Mouse (Mus musculus): ENCODE measurements around the gene Tas1r1.

The Tas1r1 gene

DNA sequence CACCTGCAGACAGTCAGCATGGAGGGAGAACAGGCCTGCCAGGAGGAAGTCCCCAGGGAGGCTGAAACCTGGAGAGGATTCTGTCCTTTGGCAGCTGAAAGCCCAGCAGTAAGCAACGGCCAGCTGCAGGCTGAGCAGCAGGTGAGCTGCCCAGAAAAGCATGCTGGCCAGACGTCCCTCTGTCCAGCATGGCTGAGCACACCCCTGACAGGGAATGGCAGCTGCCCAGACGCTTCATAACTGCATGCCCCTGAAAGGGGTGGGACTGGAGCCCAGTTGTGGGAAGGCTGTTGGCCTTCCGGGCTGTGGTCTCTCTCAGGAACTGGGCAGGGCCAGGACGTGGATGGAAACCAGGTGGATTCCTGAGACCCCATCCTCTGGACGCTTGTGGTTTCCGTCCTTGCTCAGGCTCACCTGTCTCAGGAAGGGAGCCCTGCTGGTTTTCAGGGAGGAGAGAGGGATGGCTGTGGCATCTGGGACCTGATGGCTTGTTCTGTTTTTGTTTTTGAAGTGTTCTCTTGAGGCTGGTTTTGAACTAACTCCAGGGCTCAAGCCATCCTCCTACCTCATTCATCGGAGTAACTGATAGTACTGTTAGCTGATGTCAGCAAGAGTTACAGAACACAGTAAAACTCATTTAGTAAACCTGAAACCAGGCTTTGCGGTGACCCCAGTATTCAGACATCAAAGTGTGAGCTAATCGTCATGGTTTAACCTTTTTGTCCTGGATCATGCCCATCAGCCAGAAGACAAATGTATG lies at the start of gene Tas1r1:
Gene Tas1r1, minus strand, starts transcription at position 344 of the 760 bp plus-strand sequence.
- no peak for DNase-seq (ENCODE audit: low spot score)

DNA sequence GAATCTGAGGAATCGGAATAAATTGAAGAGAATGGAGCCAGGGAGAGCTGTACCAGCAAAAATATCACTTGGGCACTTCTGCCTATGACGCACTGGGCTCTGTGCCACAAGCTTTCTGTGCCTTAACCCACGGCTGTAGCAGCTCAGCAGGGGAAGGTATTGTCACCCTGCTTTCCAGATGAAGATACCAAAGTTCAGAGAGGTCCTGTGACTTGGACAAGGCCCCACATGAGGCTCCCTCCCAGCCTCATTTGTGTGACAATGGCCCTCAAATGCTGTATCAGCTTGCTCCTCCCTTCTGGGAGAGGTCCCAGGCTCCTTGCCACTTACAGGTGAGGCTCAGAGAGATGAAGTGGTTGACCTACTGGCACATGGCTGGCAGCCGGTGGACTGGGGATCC lies 49.8 kb upstream of the Tas1r1 start:
- peak; percentile 65 for DNase-seq (ENCODE audit: low spot score)

GRCm38 (mm10) chr4:152087211-152088081 lies 49.1 kb upstream of the Tas1r1 start:
- no peak for DNase-seq (ENCODE audit: low spot score)

DNA sequence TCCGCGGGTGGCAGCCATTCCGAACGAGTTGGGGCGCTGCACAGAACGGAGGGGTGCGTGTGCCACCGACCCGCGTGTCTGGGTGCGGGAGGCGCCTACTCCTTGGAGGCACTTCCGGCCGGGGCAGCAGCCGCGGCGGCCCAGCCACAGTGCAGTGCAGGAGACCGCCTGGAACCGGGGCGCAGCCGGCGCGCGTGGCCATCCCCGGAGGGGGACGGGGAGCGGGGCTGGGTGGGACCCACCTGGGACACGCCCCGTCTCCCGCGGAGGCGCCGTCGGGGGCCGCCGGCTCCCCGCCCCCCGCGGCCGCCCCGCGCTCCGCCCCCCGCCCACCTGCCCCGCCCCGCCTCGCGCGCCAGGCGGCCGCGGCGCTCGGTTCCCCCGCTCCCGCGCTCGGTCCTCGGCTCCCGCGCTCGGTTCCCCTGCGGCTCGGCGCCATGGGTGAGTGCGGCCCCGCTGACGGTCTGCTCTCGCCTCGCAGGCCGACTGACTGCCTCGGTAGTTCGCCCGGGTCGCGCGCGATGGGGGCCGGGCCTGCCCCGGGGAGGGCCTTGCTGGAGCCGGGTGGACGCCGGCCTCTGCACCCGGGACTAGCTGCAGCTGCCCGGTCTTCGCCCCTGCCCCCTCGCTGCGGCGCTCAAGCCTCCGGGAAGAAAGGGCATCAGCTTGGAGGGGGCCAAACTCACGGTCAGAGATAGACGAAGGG lies 48.3 kb upstream of the Tas1r1 start:
- DNase-seq (ENCODE audit: low spot score): peak; percentile 57

- DNase-seq (ENCODE audit: low spot score): no peak
Measured at GRCm38 (mm10) chr4:152084616-152085015, 46.2 kb upstream of the Tas1r1 start.

GRCm38 (mm10) chr4:152083611-152084220 lies 45.3 kb upstream of the Tas1r1 start:
- DNase-seq (ENCODE audit: low spot score): no peak

DNA sequence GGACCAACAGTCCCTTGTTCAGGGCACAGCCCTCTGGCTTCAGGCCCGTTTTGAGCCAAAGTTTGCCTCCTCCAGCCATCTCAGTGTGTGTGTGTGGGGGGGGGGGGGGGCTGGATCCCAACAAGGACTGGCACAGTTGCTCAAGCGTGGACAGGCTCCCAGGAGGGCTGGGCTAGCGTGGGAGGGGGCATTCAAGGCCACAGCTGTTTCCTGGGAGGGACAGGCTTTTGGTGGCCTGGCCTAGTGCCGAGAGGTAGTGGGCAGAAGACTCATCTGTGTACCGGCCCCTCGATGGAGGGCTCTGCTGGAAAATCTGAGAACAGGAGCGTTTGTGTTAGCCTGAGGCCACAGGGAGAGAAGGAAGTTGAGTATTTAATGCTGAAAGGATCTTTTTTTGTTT lies 41.6 kb upstream of the Tas1r1 start:
- DNase-seq (ENCODE audit: low spot score): no peak

DNA sequence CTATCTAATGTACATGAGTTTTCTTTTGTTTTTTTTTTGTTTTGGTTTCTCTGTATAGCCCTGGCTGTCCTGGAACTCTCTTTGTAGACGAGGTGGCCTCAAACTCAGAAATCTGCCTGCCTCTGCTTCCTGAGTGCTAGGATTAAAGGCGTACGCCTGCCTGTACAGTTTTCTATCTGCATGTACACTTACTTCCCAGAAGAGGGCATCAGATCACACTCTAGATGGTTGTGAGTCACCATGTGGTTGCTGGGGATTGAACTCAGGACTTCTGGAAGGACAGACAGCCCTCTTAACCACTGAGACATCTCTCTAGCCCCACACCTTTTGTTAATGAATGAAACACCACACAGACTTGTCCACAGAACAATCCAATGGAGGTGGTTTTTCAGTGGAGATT lies 40.9 kb upstream of the Tas1r1 start:
- no peak for DNase-seq (ENCODE audit: low spot score)

DNA sequence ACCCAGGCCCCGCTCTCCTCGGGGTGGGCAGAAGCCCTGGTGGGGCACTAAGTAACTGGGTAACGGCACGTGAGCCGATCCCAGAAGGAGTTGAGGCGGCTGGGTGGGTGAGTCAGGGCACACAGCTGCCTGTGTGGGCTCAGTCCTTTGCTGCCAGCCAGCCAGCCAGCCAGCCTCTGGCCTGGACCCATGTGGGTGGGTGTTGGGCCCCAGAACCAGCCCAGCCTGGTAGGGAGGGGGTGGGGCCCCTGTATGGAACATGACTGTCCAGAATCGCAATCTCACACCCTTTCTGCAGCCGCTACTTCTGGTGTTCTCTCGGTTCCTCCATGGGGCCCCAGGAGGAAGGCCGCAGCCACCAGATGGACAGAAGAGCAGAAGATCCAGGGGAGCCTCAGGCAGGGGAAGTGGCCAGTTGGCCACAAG lies 39.8 kb upstream of the Tas1r1 start:
- no peak for DNase-seq (ENCODE audit: low spot score)

DNA sequence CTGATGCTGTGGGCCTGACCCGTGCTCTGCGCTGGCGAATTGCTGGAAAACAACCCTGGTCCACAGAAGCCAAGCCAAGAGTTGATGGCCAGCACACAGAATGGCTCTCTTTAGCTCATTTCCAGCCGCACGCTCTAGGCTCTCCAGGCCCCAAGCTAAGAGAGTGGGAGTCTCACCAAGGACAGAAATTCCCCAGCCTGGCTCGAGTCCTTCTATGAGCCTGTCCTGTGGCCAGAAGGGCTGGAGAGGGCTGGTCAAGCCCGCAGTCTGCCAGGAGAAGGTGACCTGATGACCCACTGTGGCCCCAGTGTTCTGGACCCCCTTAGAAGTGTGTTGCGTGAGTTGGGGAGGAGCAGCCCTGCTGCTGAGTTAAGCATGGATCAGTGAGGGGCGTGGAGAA lies 38.8 kb upstream of the Tas1r1 start:
- DNase-seq (ENCODE audit: low spot score): no peak

GRCm38 (mm10) chr4:152074548-152074947 lies 36.2 kb upstream of the Tas1r1 start:
- no peak for DNase-seq (ENCODE audit: low spot score)

DNA sequence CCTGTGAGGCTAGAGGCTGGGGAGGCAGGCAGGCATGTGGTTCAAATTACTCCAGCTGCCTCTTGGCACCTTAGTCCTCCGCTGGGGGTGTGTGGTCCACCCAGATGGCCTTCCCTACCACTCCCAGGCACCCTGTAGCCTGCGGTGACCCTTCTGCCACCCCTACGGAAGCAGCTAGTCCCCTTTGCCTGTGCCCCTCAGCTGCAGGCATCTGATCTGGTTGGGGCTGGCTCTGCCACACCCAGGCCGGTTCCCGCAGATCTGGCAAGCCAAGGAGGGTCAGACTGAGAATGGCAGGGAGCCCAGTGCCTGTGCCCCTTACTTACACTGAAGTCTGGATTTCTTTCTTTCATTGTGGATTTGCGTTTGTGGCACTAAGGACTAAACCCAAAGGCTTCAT lies 35.3 kb upstream of the Tas1r1 start:
- no peak for DNase-seq (ENCODE audit: low spot score)

DNA sequence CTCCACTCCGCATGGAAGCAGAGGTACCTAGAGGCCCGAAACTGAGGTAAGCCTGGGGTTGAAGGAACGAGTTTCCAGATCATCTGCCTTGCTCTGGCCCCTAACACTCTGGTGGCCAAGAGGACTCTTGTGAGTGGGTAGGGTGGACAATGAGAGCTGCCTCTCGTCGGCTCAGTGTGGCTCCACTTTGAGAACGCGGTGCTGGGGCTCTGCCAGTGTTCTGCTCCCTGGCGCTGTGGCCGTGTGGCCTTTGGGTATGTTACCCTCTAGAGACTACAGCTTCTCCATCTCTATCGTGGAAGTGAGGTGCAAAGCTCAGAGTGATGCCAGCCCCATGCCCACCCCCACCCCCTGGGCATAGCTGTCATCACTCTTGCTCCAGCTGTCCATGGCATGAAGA lies 34.3 kb upstream of the Tas1r1 start:
- no peak for DNase-seq (ENCODE audit: low spot score)

DNA sequence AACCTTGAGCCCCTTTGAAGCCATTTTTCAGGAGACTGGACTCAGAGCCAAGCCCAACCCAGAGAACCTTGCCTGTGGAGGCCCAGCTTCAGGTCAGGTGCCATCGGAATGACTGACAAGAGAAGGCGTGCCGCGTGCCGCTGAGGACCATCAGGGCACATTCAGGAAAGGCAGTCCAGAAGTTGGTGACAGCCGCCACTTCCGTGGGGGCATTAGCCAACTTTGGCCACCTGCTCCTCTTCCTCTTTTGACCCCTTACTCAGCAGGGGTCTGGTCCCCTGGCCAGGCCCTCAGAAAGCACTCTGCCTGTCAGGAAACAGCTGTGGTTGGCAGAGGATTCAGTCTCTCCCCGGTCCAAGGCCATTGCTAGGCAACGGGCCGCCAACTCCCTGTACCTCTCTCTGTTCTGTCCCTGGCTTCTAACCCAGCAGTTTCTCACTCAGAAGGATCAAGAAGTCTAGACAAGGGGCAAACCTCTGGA lies 33.8 kb upstream of the Tas1r1 start, which contains the start of gene Plekhg5:
Gene Plekhg5, plus strand, starts transcription at position 378 of the 481 bp plus-strand sequence.
- peak; percentile 52 for DNase-seq (ENCODE audit: low spot score)

DNA sequence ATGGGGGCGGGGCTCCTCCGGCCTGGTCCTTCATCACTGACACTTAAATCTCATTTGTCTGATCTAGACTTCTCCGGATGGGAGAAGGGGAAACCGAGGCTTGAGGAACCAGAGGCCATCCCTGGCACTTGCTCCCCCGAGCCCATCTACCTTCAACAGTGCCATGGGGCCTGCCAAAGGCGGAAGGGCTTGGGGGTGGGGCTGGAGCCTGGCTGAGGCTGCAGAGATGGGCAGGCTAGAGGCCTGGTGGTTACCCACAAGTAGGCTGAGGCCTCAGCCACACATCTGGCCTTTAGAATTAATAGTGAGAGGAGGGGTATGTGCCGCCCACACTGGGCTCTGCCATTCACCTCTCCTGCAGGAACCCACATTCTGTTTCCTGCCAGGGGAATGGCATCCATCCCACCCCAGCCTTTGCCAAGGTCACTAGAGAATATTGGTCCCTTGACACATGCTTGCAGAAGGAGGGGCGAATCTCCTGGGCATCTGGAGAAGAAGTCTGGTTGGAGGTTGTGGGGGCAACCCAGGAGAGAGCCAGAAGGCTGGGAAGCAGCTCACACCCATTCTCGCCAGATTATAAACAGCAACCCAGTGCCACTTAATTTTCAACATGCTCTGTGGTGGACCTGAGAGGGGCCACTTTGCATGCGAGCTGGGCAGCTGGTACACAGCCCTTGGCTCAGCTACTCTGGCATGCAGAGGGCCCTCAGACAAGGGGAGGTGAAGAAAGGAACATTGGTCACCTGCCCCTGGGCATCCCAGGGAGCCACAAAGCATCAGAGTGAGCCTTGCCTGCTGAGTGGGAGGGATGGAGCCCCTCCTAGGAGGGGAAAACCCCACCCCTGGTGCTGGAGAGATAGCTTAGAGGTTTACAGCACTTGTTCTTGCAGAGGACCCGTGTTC lies 32.4 kb upstream of the Tas1r1 start:
- no peak for DNase-seq (ENCODE audit: low spot score)

- no peak for DNase-seq (ENCODE audit: low spot score)
Measured at GRCm38 (mm10) chr4:152069245-152069644, 30.9 kb upstream of the Tas1r1 start.

GRCm38 (mm10) chr4:152068166-152068724 lies 29.9 kb upstream of the Tas1r1 start:
- DNase-seq (ENCODE audit: low spot score): no peak

GRCm38 (mm10) chr4:152067280-152067679 lies 28.9 kb upstream of the Tas1r1 start:
- no peak for DNase-seq (ENCODE audit: low spot score)

GRCm38 (mm10) chr4:152062390-152063110 lies 24.2 kb upstream of the Tas1r1 start:
- no peak for DNase-seq (ENCODE audit: low spot score)

- DNase-seq (ENCODE audit: low spot score): no peak
Measured at GRCm38 (mm10) chr4:152044609-152045008, 6.2 kb upstream of the Tas1r1 start.
